Mouse (Mus musculus) myocyte (in vitro differentiated cells): ENCODE data around the gene Spin1. TPM values are rescaled to one million over a fixed set of nuclear protein-coding genes. Genes with fewer than 3 reads are reported as not detected.

Source experiments
- H3K27me3 ChIP-seq: one replicate; pipeline ENCODE4 v1.6.1; 2011; ENCODE audit not compliant: control insufficient read depth, insufficient read depth, insufficient read length
- H3K36me3 ChIP-seq: one replicate; pipeline ENCODE4 v1.6.1; 2011; ENCODE audit not compliant: control insufficient read depth, insufficient read depth
- H3K4me2 ChIP-seq: one replicate; pipeline ENCODE4 v1.6.1; 2011; ENCODE audit warnings: low read depth, control low read depth
- H3K4me3 ChIP-seq: one replicate; pipeline ENCODE4 v1.5.1; 2011; ENCODE audit warnings: mild to moderate bottlenecking, control low read depth, moderate library complexity
- H3K79me2 ChIP-seq: one replicate; pipeline ENCODE4 v1.6.1; 2011; ENCODE audit not compliant: control insufficient read depth, insufficient read depth
- H3ac ChIP-seq: one replicate; pipeline ENCODE4 v1.6.1; 2011; ENCODE audit not compliant: control insufficient read depth, insufficient read length
- CEBPB ChIP-seq: IDR thresholded peaks from 2 replicates; pipeline ENCODE4 v1.6.1; 2011; ENCODE audit warnings: mild to moderate bottlenecking, moderate library complexity; ENCODE audit not compliant: poor library complexity, insufficient read depth, severe bottlenecking
- E2F4 ChIP-seq: IDR thresholded peaks from one replicate; pipeline ENCODE4 v1.6.1; 2011; ENCODE audit warnings: mild to moderate bottlenecking, control low read depth, moderate library complexity; ENCODE audit not compliant: insufficient read depth
- MAX ChIP-seq: IDR thresholded peaks from one replicate; pipeline ENCODE4 v1.6.1; 2011; ENCODE audit warnings: low read depth, mild to moderate bottlenecking, control low read depth
- MYOD1 ChIP-seq, 3 experiments: IDR thresholded peaks; one replicate each; pipeline ENCODE4 v1.6.1; 2011; ENCODE audit warnings: control low read depth in 2 of 3, low read depth in 2 of 3, mild to moderate bottlenecking in 2 of 3, moderate library complexity in 1 of 3; ENCODE audit not compliant: insufficient read length in 2 of 3, control insufficient read depth in 1 of 3
- MYOG ChIP-seq, 3 experiments: IDR thresholded peaks; one replicate each; pipeline ENCODE4 v1.6.1; 2011; ENCODE audit warnings: control low read depth in 2 of 3, low read depth in 2 of 3, mild to moderate bottlenecking in 2 of 3; ENCODE audit not compliant: insufficient read length in 2 of 3, control insufficient read depth in 1 of 3, insufficient read depth in 1 of 3
- POLR2A ChIP-seq: IDR thresholded peaks from one replicate; pipeline ENCODE4 v1.6.1; 2011; ENCODE audit warnings: low read depth, mild to moderate bottlenecking, control low read depth, moderate library complexity; ENCODE audit not compliant: insufficient read length
- POLR2AphosphoS2 ChIP-seq: IDR thresholded peaks from one replicate; pipeline ENCODE4 v1.6.1; 2011; ENCODE audit warnings: low read depth, control low read depth; ENCODE audit not compliant: insufficient read length
- REST ChIP-seq: IDR thresholded peaks from one replicate; pipeline ENCODE4 v1.6.1; 2011; ENCODE audit warnings: mild to moderate bottlenecking, control low read depth, moderate library complexity; ENCODE audit not compliant: insufficient read depth, insufficient read length
- SRF ChIP-seq: IDR thresholded peaks from one replicate; pipeline ENCODE4 v1.6.1; 2011; ENCODE audit warnings: low read depth; ENCODE audit not compliant: control insufficient read depth, insufficient read length
- TCF12 ChIP-seq: IDR thresholded peaks from one replicate; pipeline ENCODE4 v1.6.1; 2011; ENCODE audit warnings: mild to moderate bottlenecking, control low read depth; ENCODE audit not compliant: poor library complexity, insufficient read depth, severe bottlenecking
- TCF3 ChIP-seq: IDR thresholded peaks from one replicate; pipeline ENCODE4 v1.6.1; 2011; ENCODE audit warnings: low read depth, control low read depth; ENCODE audit not compliant: insufficient read length
- USF1 ChIP-seq: IDR thresholded peaks from one replicate; pipeline ENCODE4 v1.6.1; 2011; ENCODE audit warnings: low read depth, mild to moderate bottlenecking, control low read depth, moderate library complexity
- polyA plus RNA-seq: library from polyadenylated mRNA; unstranded; fragments of >200 nt; fragmentation: generic; extraction: Trizol; gene quantifications from one replicate; pipeline ENCODE4 v1.2.1, GENCODE M21; 2012; ENCODE audit warnings: missing spikeins

The Spin1 gene
- polyA plus RNA-seq, 1 experiment, result 18.3 TPM

- Histone ChIP-seq H3K36me3 (no peaks in the 10 kb centered on the region), H3K27me3 (no peaks in the 10 kb centered on the region), H3K79me2 (no peaks in the 10 kb centered on the region), H3ac (no peak overlapping the region), H3K4me2 (no peak overlapping the region), H3K4me3 (no peak overlapping the region)
- TF ChIP-seq REST (no peak), MAX (no peak), POLR2AphosphoS2 (no peak), SRF (no peak), CEBPB (no peak), MYOD1 (IDR thresholded peaks at IDR 0.05; ENCODE audit: control insufficient read depth in 1 of 3, insufficient read length in 2 of 3, low read depth in 2 of 3) (no peak), TCF3 (no peak), E2F4 (no peak), MYOG (IDR thresholded peaks at IDR 0.05; ENCODE audit: control insufficient read depth in 1 of 3, insufficient read depth in 1 of 3, insufficient read length in 2 of 3, low read depth in 2 of 3) (no peak), USF1 (no peak)
Observed at GRCm38 (mm10) chr13:51087253-51087652, 13.4 kb upstream of the Spin1 start.

GRCm38 (mm10) chr13:51088207-51088606 is 12.5 kb upstream of the Spin1 start:
- H3K79me2 ChIP-seq, result no peaks in the 10 kb centered on the region
- H3K4me3 ChIP-seq, result no peak overlapping the region
- H3ac ChIP-seq, result no peak overlapping the region
- H3K4me2 ChIP-seq, result no peak overlapping the region
- TF ChIP-seq TCF12 (no peak), MAX (no peak), USF1 (no peak), REST (no peak), SRF (no peak), POLR2AphosphoS2 (no peak), E2F4 (no peak), POLR2A (no peak), MYOG (IDR thresholded peaks at IDR 0.05; ENCODE audit: control insufficient read depth in 1 of 3, insufficient read depth in 1 of 3, insufficient read length in 2 of 3, low read depth in 2 of 3) (no peak), TCF3 (no peak), MYOD1 (IDR thresholded peaks at IDR 0.05; ENCODE audit: control insufficient read depth in 1 of 3, insufficient read length in 2 of 3, low read depth in 2 of 3) (no peak)
- no peaks in the 10 kb centered on the region for H3K27me3 ChIP-seq
- H3K36me3 ChIP-seq, result no peaks in the 10 kb centered on the region

GRCm38 (mm10) chr13:51089058-51089457 is 11.6 kb upstream of the Spin1 start:
- no peaks in the 10 kb centered on the region for H3K36me3 ChIP-seq
- H3K27me3 ChIP-seq, result no peaks in the 10 kb centered on the region
- no peak overlapping the region for H3K4me3 ChIP-seq

GRCm38 (mm10) chr13:51090105-51090661 is 10.5 kb upstream of the Spin1 start:
- no peaks in the 10 kb centered on the region for H3K36me3 ChIP-seq
- TF ChIP-seq USF1 (no peak), CEBPB (no peak), TCF3 (no peak), MYOD1 (IDR thresholded peaks at IDR 0.05; ENCODE audit: control insufficient read depth in 1 of 3, insufficient read length in 2 of 3, low read depth in 2 of 3) (no peak), MYOG (IDR thresholded peaks at IDR 0.05; ENCODE audit: control insufficient read depth in 1 of 3, insufficient read depth in 1 of 3, insufficient read length in 2 of 3, low read depth in 2 of 3) (no peak)
- H3K27me3 ChIP-seq, result no peaks in the 10 kb centered on the region
- no peak overlapping the region for H3K4me3 ChIP-seq
- no peak overlapping the region for H3ac ChIP-seq
- H3K79me2 ChIP-seq, result no peaks in the 10 kb centered on the region
- no peak overlapping the region for H3K4me2 ChIP-seq

More at GRCm38 (mm10) chr13:51089058-51089457, 11.6 kb upstream of the Spin1 start:
- Histone ChIP-seq H3K4me2 (no peak overlapping the region), H3ac (no peak overlapping the region), H3K79me2 (no peaks in the 10 kb centered on the region)
- TF ChIP-seq POLR2A (no peak), TCF3 (no peak), CEBPB (no peak), MYOD1 (IDR thresholded peaks at IDR 0.05; ENCODE audit: control insufficient read depth in 1 of 3, insufficient read length in 2 of 3, low read depth in 2 of 3) (no peak), SRF (no peak), REST (no peak), MYOG (IDR thresholded peaks at IDR 0.05; ENCODE audit: control insufficient read depth in 1 of 3, insufficient read depth in 1 of 3, insufficient read length in 2 of 3, low read depth in 2 of 3) (no peak), TCF12 (no peak), E2F4 (no peak), USF1 (no peak), MAX (no peak), POLR2AphosphoS2 (no peak)

DNA sequence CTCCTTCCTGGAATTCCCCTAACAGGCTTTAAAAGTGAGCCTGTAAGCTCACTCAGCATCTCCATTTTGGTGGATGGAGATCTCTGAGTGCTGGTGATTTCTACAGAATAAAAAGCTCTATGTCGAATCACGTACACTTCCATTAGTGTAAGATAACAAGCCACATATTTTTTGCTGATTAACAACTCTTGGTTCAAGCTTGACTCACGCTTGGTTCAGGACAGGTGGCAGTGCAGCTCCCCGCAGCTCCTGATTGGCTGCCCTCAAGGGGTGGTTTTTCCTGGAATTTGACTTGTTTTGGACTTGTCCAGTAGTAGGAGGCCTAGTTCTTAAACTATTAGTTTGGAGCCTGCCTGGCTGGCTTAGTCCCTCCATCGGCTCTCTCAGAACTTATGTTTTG is 7.2 kb upstream of the Spin1 start:
- H3ac ChIP-seq, result no peak overlapping the region
- no peak overlapping the region for H3K4me3 ChIP-seq
- TF ChIP-seq E2F4 (no peak), REST (no peak), MYOD1 (IDR thresholded peaks at IDR 0.05; ENCODE audit: control insufficient read depth in 1 of 3, insufficient read length in 2 of 3, low read depth in 2 of 3) (no peak), MAX (no peak), TCF12 (no peak), USF1 (no peak), SRF (no peak), POLR2AphosphoS2 (no peak)
- no peak overlapping the region for H3K4me2 ChIP-seq
- no peaks in the 10 kb centered on the region for H3K79me2 ChIP-seq
- H3K27me3 ChIP-seq, result no peaks in the 10 kb centered on the region
- no peaks in the 10 kb centered on the region for H3K36me3 ChIP-seq
